Mouse (Mus musculus): ENCODE measurements around the gene Ntn3. TPM values are rescaled to one million over a fixed set of nuclear protein-coding genes. Genes with fewer than 3 reads are reported as not detected.

Gene Ntn3
- polyA plus RNA-seq, 1 experiment: 1.4 TPM

Other genes starting within 250 kb of the Ntn3 start
- gene Prss30, start 229.0 kb downstream of the Ntn3 start, polyA plus RNA-seq (2012; rRNA removed): 0.46 and 0.53 TPM in 2 replicates
- 0.15 and 0.18 TPM in 2 replicates for gene Prss22, start 211.4 kb downstream of the Ntn3 start, polyA plus RNA-seq (2012; rRNA removed)
- gene Prss27, start 171.4 kb downstream of the Ntn3 start, polyA plus RNA-seq (2012; rRNA removed): 1.6 and 2.8 TPM in 2 replicates
- 23.0 and 27.2 TPM in 2 replicates for gene Kctd5, start 136.0 kb downstream of the Ntn3 start, polyA plus RNA-seq (2012; rRNA removed)
- gene Pdpk1, start 58.6 kb downstream of the Ntn3 start, polyA plus RNA-seq (2012; rRNA removed): 23.8 and 25.8 TPM in 2 replicates
- 37.6 and 41.4 TPM in 2 replicates for gene Amdhd2, start 45.8 kb downstream of the Ntn3 start, polyA plus RNA-seq (2012; rRNA removed)
- 870 and 1,024 TPM in 2 replicates for gene Atp6v0c, start 39.8 kb downstream of the Ntn3 start, polyA plus RNA-seq (2012; rRNA removed)
- 12.8 and 13.1 TPM in 2 replicates for gene Tbc1d24, start 4.0 kb downstream of the Ntn3 start, polyA plus RNA-seq (2012; rRNA removed)
- gene Tedc2, start 11.3 kb upstream of the Ntn3 start, polyA plus RNA-seq (2012; rRNA removed): 7.1 and 8.9 TPM in 2 replicates
- gene Ccnf, start 42.0 kb upstream of the Ntn3 start, polyA plus RNA-seq (2012; rRNA removed): 2.4 and 2.5 TPM in 2 replicates
- 0.06 and 0.09 TPM in 2 replicates for gene Abca17, start 141.5 kb upstream of the Ntn3 start, polyA plus RNA-seq (2012; rRNA removed)
- 78.6 and 87.5 TPM in 2 replicates for gene Abca3, start 142.4 kb upstream of the Ntn3 start, polyA plus RNA-seq (2012; rRNA removed)
- 96.6 and 102 TPM in 2 replicates for gene Rnps1, start 205.0 kb upstream of the Ntn3 start, polyA plus RNA-seq (2012; rRNA removed)
- gene Eci1, start 217.1 kb upstream of the Ntn3 start, polyA plus RNA-seq (2012; rRNA removed): 119 and 137 TPM in 2 replicates
- 82.9 and 106 TPM in 2 replicates for gene Dnase1l2, start 233.6 kb upstream of the Ntn3 start, polyA plus RNA-seq (2012; rRNA removed)

Measured in gonadal fat pad, adult 2 months (tissue).